In the genomic region with DNA sequence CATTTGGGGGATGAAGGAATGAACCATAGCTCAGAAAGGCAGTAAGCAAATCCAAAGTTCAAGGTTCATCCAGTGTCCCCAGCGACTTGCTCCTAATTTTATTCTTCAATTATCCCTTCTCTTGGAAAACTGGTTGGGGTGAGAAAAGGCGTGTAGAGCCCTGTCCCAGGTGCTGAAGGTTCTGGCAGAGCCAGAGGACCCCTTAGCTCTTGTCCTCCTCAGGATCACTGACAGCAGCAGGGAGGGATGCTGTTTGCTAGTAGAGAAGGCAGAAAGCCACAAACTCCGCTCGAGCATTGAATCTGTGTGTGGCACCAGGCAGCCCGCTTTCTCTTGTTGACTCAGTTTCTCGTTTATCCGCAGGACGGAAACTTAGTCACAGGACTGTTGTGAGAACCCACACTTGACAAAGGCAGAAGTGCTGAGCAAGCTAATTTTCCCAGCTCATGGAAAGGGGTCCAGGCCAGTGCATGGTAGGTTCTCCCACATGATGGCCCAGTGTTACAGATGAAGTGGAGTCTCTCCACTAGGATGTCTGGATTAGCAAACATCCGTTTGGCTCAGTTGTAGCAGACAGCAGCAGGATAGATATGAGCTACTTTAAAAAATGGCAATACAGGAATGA, we compare ENCODE assay signal across 1 mouse cellular context.
A peak's percentile ranks its signal among the peaks of the same experiment; 100 is the strongest.
TF ChIP-seq lines count a peak whose summit lies in the region.

No protein-coding gene starts in this region.

TF ChIP-seq in ES-E14, 5 proteins besides CTCF, POLR2A, EP300 and RAD21:
- TF ChIP-seq HCFC1 (IDR thresholded peaks at IDR 0.05; ENCODE audit: borderline replicate concordance, insufficient read depth, low read length) (no peak), MAFK (IDR thresholded peaks at IDR 0.05; ENCODE audit: insufficient read depth, low read depth, low read length) (peak; percentile 94)
